Mouse (Mus musculus): Measurements from ENCODE around the gene Olfr68.

- TF ChIP-seq CTCF (IDR thresholded peaks at IDR 0.05; ENCODE audit: borderline replicate concordance, extremely low read depth, insufficient read depth, insufficient read length) (no peak), POLR2A (IDR thresholded peaks at IDR 0.05; ENCODE audit: borderline replicate concordance, extremely low read depth, insufficient read depth, insufficient read length, poor library complexity, severe bottlenecking) (no peak)
Observed at GRCm38 (mm10) chr7:103730074-103730473, 49.4 kb downstream of the Olfr68 start, which contains the start of gene Olfr628.

Data from brain, embryonic 14.5 days (tissue).